Mouse (Mus musculus) hindbrain, embryonic 13.5 days (tissue): ENCODE measurements around the gene Znrd1as. TPM values are rescaled to one million over a fixed set of nuclear protein-coding genes. Genes with fewer than 3 reads are reported as not detected.

Experiments used
- ATAC-seq: fragments of 200-750 bp; cut with Nextera tagmentation; 2 replicates; pipeline ENCODE4 v1.8.0; 2017; ENCODE audit warnings: moderate TSS enrichment; ENCODE audit not compliant: low FRiP score
- H3K27ac ChIP-seq: fragments of 300-500 bp; sonication (generic); 2 replicates; pipeline ENCODE4 v1.5.1; 2015; ENCODE audit warnings: inconsistent platforms, mild to moderate bottlenecking, moderate library complexity
- H3K27me3 ChIP-seq: fragments of 300-500 bp; sonication (generic); 2 replicates; pipeline ENCODE4 v1.6.1; 2015; ENCODE audit warnings: mild to moderate bottlenecking, inconsistent platforms
- H3K36me3 ChIP-seq: fragments of 300-500 bp; sonication (generic); 2 replicates; pipeline ENCODE4 v1.6.1; 2015; ENCODE audit warnings: mild to moderate bottlenecking, inconsistent platforms
- H3K4me1 ChIP-seq: fragments of 300-500 bp; sonication (generic); replicated peaks from 2 replicates; pipeline ENCODE4 v1.6.1; 2015; ENCODE audit warnings: inconsistent platforms
- H3K4me2 ChIP-seq: fragments of 300-500 bp; sonication (generic); 2 replicates; pipeline ENCODE4 v1.6.1; 2015; ENCODE audit warnings: inconsistent platforms, mild to moderate bottlenecking, moderate library complexity
- H3K4me3 ChIP-seq: fragments of 300-500 bp; sonication (generic); 2 replicates; pipeline ENCODE4 v1.5.1; 2015; ENCODE audit warnings: mild to moderate bottlenecking, inconsistent platforms
- H3K9ac ChIP-seq: fragments of 300-500 bp; sonication (generic); 2 replicates; pipeline ENCODE4 v1.6.1; 2015; ENCODE audit warnings: mild to moderate bottlenecking, inconsistent platforms
- H3K9me3 ChIP-seq: fragments of 300-500 bp; sonication (generic); 2 replicates; pipeline ENCODE4 v1.6.1; 2016; ENCODE audit warnings: inconsistent platforms
- WGBS: fragments of 180-500 bp; shearing (Covaris S2); methylation state at CpG from one replicate; pipeline ENCODE4 v1.1.7; 2015; 5-methylcytosine and 5-hydroxymethylcytosine counted together
- polyA plus RNA-seq: library from polyadenylated mRNA; unstranded; fragments of >200 nt; fragmentation: Nextera tagmentation; extraction: Ambion mirVana; gene quantifications from 2 replicates; pipeline ENCODE4 v1.2.1, GENCODE M21; 2015

The Znrd1as gene
- polyA plus RNA-seq: 5.7 and 6.3 TPM in 2 replicates

- under 1% methylated on average over 46 of the region's 46 CpGs for WGBS
- Histone ChIP-seq H3K9ac (peak within 1 kb of the TSS; percentile 85), H3K36me3 (peaks cover 6% of the 10 kb centered on the region; the same call in 1 of the 2 replicates), H3K27me3 (no peaks in the 10 kb centered on the region), H3K4me3 (peak within 1 kb of the TSS; percentile 69), H3K27ac (peak within 1 kb of the TSS; percentile 87), H3K4me1 (peaks cover 23% of the 10 kb centered on the region), H3K9me3 (no peaks in the 10 kb centered on the region), H3K4me2 (peak within 1 kb of the TSS; percentile 70)
- ATAC-seq: peak; percentile 98
Observed at GRCm38 (mm10) chr17:36957999-36958743, at the start of gene Znrd1as, which contains the start of gene Znrd1. Znrd1as (plus strand) TSS chr17:36958592. Znrd1 (minus strand) TSS chr17:36958559.

- H3K9ac ChIP-seq: no peak overlapping the region
- no peak for ATAC-seq
- no peak overlapping the region for H3K27ac ChIP-seq
- H3K4me3 ChIP-seq: no peak overlapping the region
- WGBS: 69% methylated on average over 4 of the region's 4 CpGs
- H3K27me3 ChIP-seq: 0 out of 2 replicates have a peak, but pooled peaks cover 7% of the 10 kb centered on the region
- H3K9me3 ChIP-seq: no peaks in the 10 kb centered on the region
- H3K36me3 ChIP-seq: no peaks in the 10 kb centered on the region
- no peaks in the 10 kb centered on the region for H3K4me1 ChIP-seq
- no peak overlapping the region for H3K4me2 ChIP-seq
Observed at GRCm38 (mm10) chr17:36909802-36910201, 48.6 kb upstream of the Znrd1as start.

DNA sequence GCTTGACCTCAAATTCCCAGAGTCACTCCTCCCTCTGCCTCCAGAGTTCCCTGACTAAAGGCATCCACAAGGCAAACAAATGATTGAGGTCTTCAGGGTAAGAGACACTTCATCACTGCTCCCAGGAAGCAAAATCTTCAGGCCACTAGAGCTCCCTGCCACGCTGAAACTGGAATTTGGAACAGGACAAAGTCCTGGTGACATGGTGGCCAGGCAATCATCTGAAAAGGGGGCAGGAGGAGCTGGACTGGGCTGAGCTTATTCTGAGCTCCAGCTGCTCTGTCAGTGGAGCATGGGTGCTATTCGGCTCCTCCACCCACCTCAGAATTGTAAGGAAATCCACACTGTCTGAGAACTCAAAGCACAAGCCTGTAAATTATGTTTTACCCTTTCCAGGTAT lies 46.4 kb upstream of the Znrd1as start:
- Histone ChIP-seq H3K4me3 (no peak overlapping the region), H3K27me3 (0 out of 2 replicates have a peak, but pooled peaks cover 7% of the 10 kb centered on the region), H3K27ac (no peak overlapping the region), H3K4me1 (no peaks in the 10 kb centered on the region), H3K9me3 (no peaks in the 10 kb centered on the region), H3K9ac (no peak overlapping the region), H3K36me3 (no peaks in the 10 kb centered on the region), H3K4me2 (no peak overlapping the region)
- ATAC-seq: no peak
- 77% methylated on average over 2 of the region's 2 CpGs for WGBS

DNA sequence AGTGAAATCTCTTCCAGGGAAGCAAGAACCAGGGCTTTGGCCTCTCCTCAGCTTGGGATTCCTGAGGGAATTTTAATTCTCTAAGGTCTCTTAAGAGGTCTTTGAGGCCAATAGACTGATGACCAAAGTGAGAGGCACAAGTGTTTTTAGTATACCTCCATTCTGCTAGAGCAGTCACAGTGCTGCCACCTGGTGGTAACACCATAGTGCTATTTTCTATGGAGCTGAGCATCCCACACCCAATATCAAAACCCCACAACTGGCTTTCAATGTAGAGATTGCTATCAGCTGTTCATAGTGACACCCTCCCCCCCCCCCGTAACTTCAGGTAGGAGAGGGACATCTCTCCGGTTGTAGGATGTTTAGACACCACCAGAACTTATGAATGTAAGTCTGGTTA lies 44.3 kb upstream of the Znrd1as start:
- Histone ChIP-seq H3K4me2 (no peak overlapping the region), H3K4me1 (no peaks in the 10 kb centered on the region), H3K9ac (no peak overlapping the region), H3K36me3 (no peaks in the 10 kb centered on the region), H3K27me3 (0 out of 2 replicates have a peak, but pooled peaks cover 6% of the 10 kb centered on the region), H3K27ac (no peak overlapping the region), H3K4me3 (no peak overlapping the region), H3K9me3 (no peaks in the 10 kb centered on the region)
- no peak for ATAC-seq
- 14% methylated on average over 2 of the region's 2 CpGs for WGBS

GRCm38 (mm10) chr17:36915076-36915475 lies 43.3 kb upstream of the Znrd1as start:
- no peak overlapping the region for H3K4me2 ChIP-seq
- H3K27me3 ChIP-seq: no peaks in the 10 kb centered on the region
- H3K9me3 ChIP-seq: no peaks in the 10 kb centered on the region
- no peaks in the 10 kb centered on the region for H3K4me1 ChIP-seq
- 17% methylated on average over 9 of the region's 9 CpGs for WGBS
- 0 out of 2 replicates have a peak, but pooled peaks have one; percentile 32 for ATAC-seq
- H3K36me3 ChIP-seq: no peaks in the 10 kb centered on the region
- H3K4me3 ChIP-seq: no peak overlapping the region
- no peak overlapping the region for H3K27ac ChIP-seq
- no peak overlapping the region for H3K9ac ChIP-seq

- H3K4me1 ChIP-seq: no peaks in the 10 kb centered on the region
- WGBS: 53% methylated on average over 15 of the region's 15 CpGs
- H3K27ac ChIP-seq: no peak overlapping the region
- H3K4me3 ChIP-seq: no peak overlapping the region
- H3K9ac ChIP-seq: no peak overlapping the region
- H3K4me2 ChIP-seq: no peak overlapping the region
- no peaks in the 10 kb centered on the region for H3K27me3 ChIP-seq
- H3K36me3 ChIP-seq: no peaks in the 10 kb centered on the region
- ATAC-seq: no peak
- H3K9me3 ChIP-seq: no peaks in the 10 kb centered on the region
Observed at GRCm38 (mm10) chr17:36920239-36920638, 38.2 kb upstream of the Znrd1as start.

- Histone ChIP-seq H3K27ac (no peak overlapping the region), H3K4me1 (no peaks in the 10 kb centered on the region), H3K9ac (no peak overlapping the region), H3K36me3 (no peaks in the 10 kb centered on the region), H3K4me3 (no peak overlapping the region), H3K9me3 (no peaks in the 10 kb centered on the region), H3K27me3 (no peaks in the 10 kb centered on the region), H3K4me2 (no peak overlapping the region)
- ATAC-seq: no peak
- WGBS: 89% methylated on average over 4 of the region's 4 CpGs
Observed at GRCm38 (mm10) chr17:36922715-36923114, 35.7 kb upstream of the Znrd1as start.

GRCm38 (mm10) chr17:36923491-36923890 lies 34.9 kb upstream of the Znrd1as start:
- H3K4me1 ChIP-seq: no peaks in the 10 kb centered on the region
- no peaks in the 10 kb centered on the region for H3K36me3 ChIP-seq
- no peak overlapping the region for H3K4me3 ChIP-seq
- no peak overlapping the region for H3K4me2 ChIP-seq
- no peak for ATAC-seq
- 67% methylated on average over 4 of the region's 4 CpGs for WGBS
- H3K27me3 ChIP-seq: no peaks in the 10 kb centered on the region
- H3K9ac ChIP-seq: no peak overlapping the region
- no peaks in the 10 kb centered on the region for H3K9me3 ChIP-seq
- no peak overlapping the region for H3K27ac ChIP-seq

DNA sequence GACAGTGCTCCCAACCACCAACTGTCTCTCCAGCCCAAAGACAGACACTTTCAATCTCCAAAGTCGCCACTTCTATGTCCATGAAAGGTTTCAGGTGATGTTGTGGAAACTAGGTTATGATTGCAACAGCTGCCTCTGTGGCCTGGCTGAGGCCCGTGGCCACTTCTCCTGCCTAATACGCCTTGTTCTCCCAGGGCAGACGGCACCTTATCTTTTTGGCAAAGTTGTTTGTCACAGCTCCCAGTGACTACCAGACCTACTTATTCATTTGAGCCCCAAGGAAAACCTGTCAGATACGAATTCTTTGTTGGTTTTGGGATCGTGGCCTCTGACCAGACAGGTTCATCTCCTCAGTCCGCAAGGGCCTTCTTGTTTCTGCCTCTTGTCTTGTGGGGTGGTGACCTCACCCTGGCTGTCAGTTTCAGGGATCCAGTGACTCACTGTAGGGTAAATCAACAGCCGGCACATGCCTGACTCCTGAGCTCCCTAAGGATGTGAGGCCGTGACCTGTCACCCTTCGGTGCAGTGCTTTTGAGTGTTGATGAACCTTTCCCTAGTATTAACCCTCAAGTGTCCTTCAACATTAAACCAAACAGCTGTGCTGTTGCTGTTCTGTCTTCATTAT lies 30.8 kb upstream of the Znrd1as start:
- no peak for ATAC-seq
- Histone ChIP-seq H3K4me1 (no peaks in the 10 kb centered on the region), H3K27me3 (no peaks in the 10 kb centered on the region), H3K27ac (no peak overlapping the region), H3K4me3 (no peak overlapping the region), H3K9ac (no peak overlapping the region), H3K4me2 (no peak overlapping the region), H3K36me3 (no peaks in the 10 kb centered on the region), H3K9me3 (no peaks in the 10 kb centered on the region)
- 68% methylated on average over 10 of the region's 10 CpGs for WGBS

- no peak overlapping the region for H3K9ac ChIP-seq
- no peak overlapping the region for H3K4me2 ChIP-seq
- no peak overlapping the region for H3K27ac ChIP-seq
- H3K4me1 ChIP-seq: no peaks in the 10 kb centered on the region
- H3K9me3 ChIP-seq: no peaks in the 10 kb centered on the region
- no peaks in the 10 kb centered on the region for H3K27me3 ChIP-seq
- H3K4me3 ChIP-seq: no peak overlapping the region
- no peaks in the 10 kb centered on the region for H3K36me3 ChIP-seq
- 82% methylated on average over 12 of the region's 12 CpGs for WGBS
- no peak for ATAC-seq
Observed at GRCm38 (mm10) chr17:36929236-36929932, 29.0 kb upstream of the Znrd1as start.

GRCm38 (mm10) chr17:36930233-36930632 lies 28.2 kb upstream of the Znrd1as start:
- no peaks in the 10 kb centered on the region for H3K4me1 ChIP-seq
- no peaks in the 10 kb centered on the region for H3K27me3 ChIP-seq
- no peak overlapping the region for H3K4me3 ChIP-seq
- H3K27ac ChIP-seq: no peak overlapping the region
- H3K4me2 ChIP-seq: no peak overlapping the region
- 82% methylated on average over 6 of the region's 6 CpGs for WGBS
- ATAC-seq: no peak
- H3K9ac ChIP-seq: no peak overlapping the region
- H3K9me3 ChIP-seq: no peaks in the 10 kb centered on the region
- no peaks in the 10 kb centered on the region for H3K36me3 ChIP-seq

DNA sequence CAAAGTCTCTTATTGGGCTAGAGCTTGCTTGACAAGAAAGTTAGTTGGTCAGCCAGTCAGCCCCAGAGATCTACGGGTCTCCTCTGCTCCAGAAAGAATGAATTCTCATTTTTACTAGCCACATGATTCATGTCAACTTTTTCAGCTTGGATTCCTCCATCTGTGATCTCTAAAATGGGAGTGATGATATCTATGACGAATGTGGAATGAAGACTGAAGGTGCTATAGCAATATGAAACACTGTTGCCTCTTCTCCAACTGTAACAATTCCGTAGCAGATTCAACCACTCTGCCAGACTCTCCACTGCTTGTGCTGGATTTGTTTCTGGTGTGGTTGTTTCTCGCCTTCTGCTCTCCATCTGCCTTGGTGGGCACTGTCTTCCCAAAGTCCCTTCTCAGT lies 27.3 kb upstream of the Znrd1as start:
- Histone ChIP-seq H3K27ac (no peak overlapping the region), H3K4me3 (no peak overlapping the region), H3K27me3 (no peaks in the 10 kb centered on the region), H3K4me1 (no peaks in the 10 kb centered on the region), H3K36me3 (no peaks in the 10 kb centered on the region), H3K4me2 (no peak overlapping the region), H3K9ac (no peak overlapping the region), H3K9me3 (no peaks in the 10 kb centered on the region)
- WGBS: 86% methylated on average over 4 of the region's 4 CpGs
- ATAC-seq: no peak
